Mouse (Mus musculus): ENCODE results near the gene Optc. TPM values are rescaled to one million over a fixed set of nuclear protein-coding genes. Genes with fewer than 3 reads are reported as not detected.

Optc gene
- polyA plus RNA-seq, 1 experiment, result 9.0 TPM

DNA sequence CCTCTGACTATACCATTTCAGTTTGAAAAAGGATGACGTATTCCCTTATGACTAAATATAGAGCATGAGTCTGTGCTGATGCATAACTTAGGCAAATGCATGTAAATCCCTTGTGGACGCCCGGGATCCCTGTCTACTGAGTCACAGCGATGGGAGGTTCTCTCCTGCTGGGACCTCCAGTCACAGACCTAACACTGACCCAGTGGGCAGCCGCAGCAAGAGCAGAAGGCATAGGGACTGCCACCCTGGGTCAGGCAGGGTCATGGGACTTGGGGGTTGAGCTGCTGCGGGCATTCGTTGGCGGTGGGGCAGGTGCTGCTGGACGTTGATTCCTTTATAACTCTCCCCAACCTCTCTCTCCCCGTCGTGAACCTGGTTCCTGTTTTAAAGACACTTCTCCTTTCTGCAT, 51.7 kb downstream of the Optc start:
- DNase-seq (ENCODE audit: low read depth), result peak; percentile 29
- no peak for TF ChIP-seq CTCF (IDR thresholded peaks at IDR 0.05; ENCODE audit: borderline replicate concordance, extremely low read depth, insufficient read depth, insufficient read length)
- no peak for TF ChIP-seq POLR2A (IDR thresholded peaks at IDR 0.05; ENCODE audit: borderline replicate concordance, extremely low read depth, insufficient read depth, insufficient read length, poor library complexity, severe bottlenecking)

DNA sequence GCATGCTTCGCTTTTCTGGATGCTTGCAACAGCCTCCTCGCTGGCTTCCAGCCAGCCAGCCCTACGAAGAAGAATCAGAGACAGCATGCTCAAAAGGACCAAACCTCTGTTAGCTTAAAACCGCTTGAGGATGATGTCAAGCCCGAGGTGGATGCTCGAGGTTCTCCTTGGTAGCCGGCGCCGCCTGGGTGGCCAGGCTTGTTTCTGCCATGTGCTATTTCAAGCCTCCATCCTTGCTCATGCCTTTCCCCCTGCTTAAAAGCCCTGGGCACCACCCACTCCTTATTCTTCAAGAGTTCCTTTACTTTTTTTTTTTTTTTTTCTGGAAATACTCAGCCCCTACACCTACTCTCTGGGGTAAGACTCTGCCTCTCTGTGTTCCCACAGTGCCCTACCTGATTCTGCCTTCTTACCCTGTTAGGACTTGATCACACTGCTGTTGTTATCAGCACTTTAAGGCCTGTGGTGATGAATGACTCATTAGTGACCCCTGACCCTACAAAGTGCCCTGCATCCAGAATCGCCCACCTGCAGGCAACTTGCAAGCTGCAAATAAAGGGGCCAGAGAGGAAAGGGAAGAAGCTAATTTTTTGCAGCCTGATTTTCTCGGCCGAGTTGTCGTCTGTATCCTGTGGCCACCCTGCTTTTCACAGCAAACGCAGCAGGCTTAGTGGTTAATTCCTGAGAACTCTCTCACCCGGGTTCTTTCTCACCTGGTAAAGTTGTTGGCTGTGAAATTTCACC, 52.4 kb downstream of the Optc start:
- TF ChIP-seq POLR2A (IDR thresholded peaks at IDR 0.05; ENCODE audit: borderline replicate concordance, extremely low read depth, insufficient read depth, insufficient read length, poor library complexity, severe bottlenecking) (no peak), CTCF (IDR thresholded peaks at IDR 0.05; ENCODE audit: borderline replicate concordance, extremely low read depth, insufficient read depth, insufficient read length) (no peak)
- peak; percentile 82 for DNase-seq (ENCODE audit: low read depth)

- TF ChIP-seq CTCF (IDR thresholded peaks at IDR 0.05; ENCODE audit: borderline replicate concordance, extremely low read depth, insufficient read depth, insufficient read length), result no peak
- no peak for TF ChIP-seq POLR2A (IDR thresholded peaks at IDR 0.05; ENCODE audit: borderline replicate concordance, extremely low read depth, insufficient read depth, insufficient read length, poor library complexity, severe bottlenecking)
- DNase-seq (ENCODE audit: low read depth), result peak; percentile 87
Measured at GRCm38 (mm10) chr1:133854421-133855273, 53.2 kb downstream of the Optc start.

Other genes starting within 250 kb of the Optc start
- 6.9 and 8.8 TPM in 2 replicates for gene Zbed6, start 247.1 kb downstream of the Optc start, polyA plus RNA-seq (2012; rRNA removed)
- 7.3 and 7.5 TPM in 2 replicates for gene Gm38394, start 246.7 kb downstream of the Optc start, polyA plus RNA-seq (2012; rRNA removed)
- 0.37 and 0.51 TPM in 2 replicates for gene Lax1, start 217.9 kb downstream of the Optc start, polyA plus RNA-seq (2012; rRNA removed)
- gene Atp2b4, start 107.0 kb downstream of the Optc start, polyA plus RNA-seq (2012; rRNA removed), result 13.3 and 25.0 TPM in 2 replicates
- 3.1 and 8.2 TPM in 2 replicates for gene Prelp, start 13.4 kb upstream of the Optc start, polyA plus RNA-seq (2012; rRNA removed)
- 2.8 and 7.4 TPM in 2 replicates for gene Fmod, start 129.3 kb upstream of the Optc start, polyA plus RNA-seq (2012; rRNA removed)
- gene Btg2, start 171.1 kb upstream of the Optc start, polyA plus RNA-seq (2012; rRNA removed), result 31.8 and 58.3 TPM in 2 replicates
- gene Chit1, start 203.2 kb upstream of the Optc start, polyA plus RNA-seq (2012; rRNA removed), result 0.09 and 0.11 TPM in 2 replicates

Measured in brain, embryonic 14.5 days (tissue).